Mouse (Mus musculus): ENCODE data around the gene Clec2e. TPM values are rescaled to one million over a fixed set of nuclear protein-coding genes. Genes with fewer than 3 reads are reported as not detected.
"Not testable (repeated sequence)": the region's sequence is repeated elsewhere in the genome, so short reads cannot be mapped to it uniquely, and the experiment has no call there.

Clec2e gene
- total RNA-seq (2021) = not detected
- long read RNA-seq = 0 reads

- DNase-seq (ENCODE audit: low spot score in 2 of 2) = not testable (repeated sequence)
Measured at GRCm38 (mm10) chr6:129100794-129101193, at the start of gene Clec2e. Clec2e (minus strand) TSS chr6:129100913.

DNA sequence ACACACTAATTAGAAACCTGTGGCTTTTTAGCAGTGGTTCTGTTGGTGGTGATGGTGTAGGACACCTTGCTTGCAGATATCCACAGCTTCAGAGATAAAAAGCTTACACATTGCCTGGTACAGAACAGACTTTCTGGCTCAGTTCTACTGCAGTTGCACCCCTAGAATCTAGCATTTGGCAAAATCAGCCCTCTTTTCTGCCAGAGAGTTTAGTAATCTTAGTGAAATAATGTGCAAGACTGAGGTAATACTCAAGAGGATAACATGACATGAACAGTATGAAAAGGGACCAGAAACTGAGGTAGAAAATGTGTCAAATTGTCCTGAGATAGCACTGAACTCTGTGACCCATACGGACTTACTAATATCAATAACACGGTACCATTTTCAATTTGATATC lies 46.1 kb upstream of the Clec2e start:
- no peak for DNase-seq (ENCODE audit: low spot score in 2 of 2)

DNA sequence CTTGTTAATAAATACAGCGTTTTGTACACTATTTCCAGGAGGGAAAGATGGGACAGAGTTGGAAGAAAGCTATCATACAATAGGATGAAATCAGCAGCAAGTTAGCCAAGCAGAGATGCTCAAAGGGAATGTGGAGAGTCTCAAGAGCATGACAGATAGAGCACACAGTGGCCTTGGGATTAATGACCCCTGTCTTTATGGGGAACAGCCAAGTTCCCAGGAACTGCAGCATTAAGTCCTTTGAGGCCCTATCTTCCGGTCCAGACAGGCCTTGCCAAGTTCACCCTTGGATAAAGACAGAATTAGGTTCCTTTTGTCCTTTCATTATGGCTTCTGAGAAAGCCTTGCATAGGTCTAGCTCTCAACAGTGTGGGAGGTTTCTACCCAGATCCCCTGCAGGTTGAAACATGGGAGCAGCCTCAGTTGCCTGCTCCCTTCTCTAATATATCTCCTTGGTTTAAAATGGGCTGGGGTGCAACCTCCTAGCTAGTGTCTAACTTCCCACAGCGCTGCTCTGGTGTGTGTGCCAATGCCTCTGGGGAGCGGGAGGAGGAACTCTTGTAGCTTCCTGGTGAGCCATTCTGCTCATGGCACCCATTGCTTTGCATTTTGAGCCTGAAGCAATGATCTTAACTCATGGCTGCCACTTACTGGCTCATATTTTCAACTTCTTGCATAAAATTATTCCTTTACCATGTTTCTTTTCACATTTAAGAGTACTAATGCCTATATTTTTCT lies 32.1 kb upstream of the Clec2e start:
- no peak for DNase-seq (ENCODE audit: low spot score in 2 of 2)

DNA sequence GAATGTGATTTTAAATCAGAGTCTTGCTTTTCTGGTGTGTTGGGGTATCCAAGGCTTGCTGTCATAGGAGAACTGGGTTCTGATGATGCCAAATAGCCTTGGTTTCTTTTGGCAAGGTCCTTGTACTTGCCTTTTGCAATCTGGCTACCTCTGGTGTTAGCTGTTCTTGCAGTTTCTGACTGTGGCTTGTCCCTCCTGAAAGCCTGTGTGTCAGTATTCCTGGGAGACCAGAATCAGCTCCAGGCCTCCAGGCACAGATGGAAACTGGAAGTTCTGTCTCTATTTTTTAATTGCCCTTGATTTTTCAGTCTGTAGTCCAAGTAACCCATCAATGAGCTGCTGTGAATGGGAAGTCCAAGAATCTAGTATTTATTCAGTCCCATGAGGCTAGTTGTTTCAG lies 26.1 kb upstream of the Clec2e start:
- DNase-seq (ENCODE audit: low spot score in 2 of 2) = no peak

- DNase-seq (ENCODE audit: low spot score in 2 of 2) = not testable (repeated sequence)
Measured at GRCm38 (mm10) chr6:129124531-129124930, 23.8 kb upstream of the Clec2e start.

- no peak for DNase-seq (ENCODE audit: low spot score in 2 of 2)
Measured at GRCm38 (mm10) chr6:129116223-129116622, 15.5 kb upstream of the Clec2e start.

- DNase-seq (ENCODE audit: low spot score in 2 of 2) = not testable (repeated sequence)
Measured at GRCm38 (mm10) chr6:129114237-129114636, 13.5 kb upstream of the Clec2e start.

DNA sequence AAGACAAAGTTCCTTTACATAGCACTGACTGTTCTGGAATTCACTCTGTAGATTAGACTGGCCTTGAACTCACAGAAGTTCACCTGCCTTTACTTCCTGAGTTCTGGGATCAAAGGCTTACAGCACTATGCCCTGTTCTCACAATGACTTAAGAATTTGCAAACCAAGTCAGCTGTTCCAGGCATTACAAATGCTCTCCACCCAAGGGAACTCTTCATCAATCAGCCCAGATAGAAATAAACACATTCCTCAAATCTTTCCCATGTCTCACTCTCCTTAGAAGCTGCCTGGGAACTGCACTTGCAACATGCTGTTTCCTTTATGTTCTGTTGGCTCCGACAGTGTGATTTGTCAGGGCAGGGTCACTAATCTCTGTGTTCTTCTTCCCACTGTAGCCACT lies 13.1 kb upstream of the Clec2e start:
- DNase-seq (ENCODE audit: low spot score in 2 of 2) = no peak

DNA sequence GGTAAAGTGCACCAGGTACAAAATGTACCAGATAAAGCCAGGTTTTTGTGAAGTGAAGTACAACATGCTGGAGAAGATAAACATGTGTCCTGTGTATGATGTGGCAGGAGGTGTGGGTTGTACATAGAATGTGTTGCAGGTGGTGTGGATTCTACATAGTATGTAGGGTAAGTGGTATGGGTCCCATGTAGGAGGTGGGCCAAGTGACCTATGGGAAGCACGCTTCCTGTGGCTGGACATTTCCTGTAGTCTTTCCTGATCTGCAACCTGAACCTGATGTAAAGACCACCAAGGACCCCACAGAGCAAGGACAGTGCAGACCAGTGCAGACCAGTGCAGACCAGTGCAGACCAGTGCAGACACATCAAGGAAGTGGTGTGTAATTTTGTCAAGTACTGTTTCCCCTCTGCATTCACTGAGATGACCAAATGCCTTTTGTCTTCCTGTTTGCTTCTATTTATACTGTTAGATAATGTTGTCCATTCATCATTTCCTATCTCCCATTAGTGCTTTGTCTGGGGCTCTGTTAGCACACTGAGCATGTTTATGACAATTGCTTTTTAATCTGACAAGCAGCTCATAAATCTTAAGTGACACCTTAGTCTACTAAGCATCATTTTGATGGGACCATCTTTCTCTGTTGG lies 12.4 kb upstream of the Clec2e start:
- DNase-seq (ENCODE audit: low spot score in 2 of 2) = no peak

- DNase-seq (ENCODE audit: low spot score in 2 of 2) = no peak
Measured at GRCm38 (mm10) chr6:129112526-129112925, 11.8 kb upstream of the Clec2e start.

GRCm38 (mm10) chr6:129107916-129108315 lies 7.2 kb upstream of the Clec2e start:
- DNase-seq (ENCODE audit: low spot score in 2 of 2) = no peak

GRCm38 (mm10) chr6:129102858-129103555 lies 2.3 kb upstream of the Clec2e start:
- DNase-seq (ENCODE audit: low spot score in 2 of 2) = no peak

GRCm38 (mm10) chr6:129101604-129102003 lies 891 bp upstream of the Clec2e start:
- no peak for DNase-seq (ENCODE audit: low spot score in 2 of 2)

DNA sequence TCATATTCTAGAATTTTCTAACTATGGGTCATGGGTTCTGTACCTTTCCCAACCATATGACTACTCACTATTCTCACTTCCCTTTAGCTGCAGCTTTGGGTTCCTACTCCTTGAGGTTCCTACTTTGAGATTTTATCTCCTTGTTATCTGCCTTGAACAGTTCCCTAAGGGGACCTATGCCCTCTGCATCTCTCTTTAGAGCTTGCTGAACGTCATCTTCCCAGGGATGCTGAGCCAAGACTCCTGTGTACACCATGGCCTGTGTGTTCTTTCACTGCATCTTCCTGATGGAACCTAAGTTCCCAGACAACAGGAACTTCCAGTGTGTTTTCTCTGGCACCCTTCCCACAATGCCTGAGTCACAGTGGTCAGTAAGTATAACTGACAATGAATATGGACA lies 2.8 kb downstream of the Clec2e start:
- no peak for DNase-seq (ENCODE audit: low spot score in 2 of 2)

DNA sequence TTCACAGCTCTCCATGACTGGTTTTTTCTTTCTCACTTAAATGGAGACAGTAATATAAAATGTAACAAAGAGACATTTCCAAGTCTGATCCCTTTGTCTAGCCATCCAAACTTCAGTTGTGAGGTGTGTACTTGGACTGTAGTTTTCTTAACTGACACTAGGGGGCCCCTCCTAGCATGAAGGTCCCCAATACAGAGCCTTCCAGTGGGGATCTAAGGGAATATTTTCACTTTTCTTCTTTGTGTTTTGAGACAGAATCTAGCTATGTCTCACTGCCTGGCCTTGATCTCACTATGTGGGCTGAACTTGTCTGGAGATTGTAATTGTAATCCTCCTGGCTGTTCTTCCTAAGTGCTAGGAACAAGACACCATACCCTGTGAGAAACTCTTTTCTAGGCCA lies 5.5 kb downstream of the Clec2e start:
- peak in 1 of 2 experiments; percentile 12 for DNase-seq (ENCODE audit: low spot score in 2 of 2)

GRCm38 (mm10) chr6:129088596-129088995 lies 12.1 kb downstream of the Clec2e start:
- not testable (repeated sequence) for DNase-seq (ENCODE audit: low spot score in 2 of 2)

DNA sequence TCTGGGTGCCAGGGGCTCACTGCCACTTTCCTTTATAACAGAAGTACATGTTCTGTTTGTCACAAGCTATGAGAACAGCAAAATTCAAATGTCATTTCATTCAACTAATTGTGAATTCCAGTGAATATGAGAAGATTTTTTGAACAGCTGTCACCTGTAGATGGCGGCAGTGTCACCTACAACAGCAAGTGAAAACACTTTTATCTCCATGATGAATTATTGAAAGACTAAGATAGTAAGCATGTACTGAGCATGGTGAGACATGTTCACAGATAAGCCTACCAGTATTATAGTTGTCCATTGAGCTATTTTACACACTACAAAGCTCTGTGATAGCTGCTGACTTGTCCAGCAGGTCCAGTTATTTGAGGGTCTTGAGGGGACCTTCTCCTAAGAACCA lies 12.6 kb downstream of the Clec2e start:
- DNase-seq (ENCODE audit: low spot score in 2 of 2) = peak; percentile 19 to 22

DNA sequence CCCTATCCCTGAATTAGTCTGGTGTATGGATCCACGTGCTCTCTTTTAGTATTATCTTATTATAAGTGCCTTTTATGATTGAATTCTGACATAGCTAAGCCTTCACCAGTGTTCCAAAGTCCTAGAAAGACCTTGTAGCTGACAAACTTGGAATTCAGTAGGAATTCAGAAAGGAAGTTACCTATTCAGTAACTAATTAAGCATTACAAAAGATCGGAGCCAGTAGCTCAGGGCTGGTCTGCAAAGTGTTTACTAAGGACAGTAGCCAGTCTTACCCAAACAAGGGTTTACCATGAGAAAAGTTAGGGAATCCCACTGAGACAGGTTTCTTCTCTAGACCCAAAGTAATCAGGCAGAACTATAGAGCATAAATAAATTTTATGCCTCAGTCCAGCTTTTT lies 14.7 kb downstream of the Clec2e start:
- not testable (repeated sequence) for DNase-seq (ENCODE audit: low spot score in 2 of 2)

- DNase-seq (ENCODE audit: low spot score in 2 of 2) = no peak
Measured at GRCm38 (mm10) chr6:129085098-129085497, 15.6 kb downstream of the Clec2e start.

DNA sequence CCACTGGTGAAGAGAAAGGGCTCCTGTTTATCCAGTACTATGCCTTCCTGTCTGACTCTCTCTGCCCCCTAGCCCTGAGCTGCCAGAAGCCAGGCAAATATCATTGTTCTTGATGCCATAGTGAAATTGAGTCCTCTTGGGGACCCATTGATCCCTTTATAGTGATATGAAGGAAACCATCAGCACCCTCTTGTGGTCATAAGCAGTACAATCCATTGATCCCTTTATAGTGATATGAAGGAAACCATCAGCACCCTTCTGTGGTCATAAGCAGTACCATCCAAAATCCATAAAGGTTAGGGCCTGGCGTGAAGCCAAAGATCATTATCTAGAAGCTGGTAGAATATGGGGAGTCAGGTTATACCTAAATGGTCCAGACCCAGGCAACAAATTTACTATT lies 33.7 kb downstream of the Clec2e start:
- peak; percentile 29 to 43 for DNase-seq (ENCODE audit: low spot score in 2 of 2)

DNA sequence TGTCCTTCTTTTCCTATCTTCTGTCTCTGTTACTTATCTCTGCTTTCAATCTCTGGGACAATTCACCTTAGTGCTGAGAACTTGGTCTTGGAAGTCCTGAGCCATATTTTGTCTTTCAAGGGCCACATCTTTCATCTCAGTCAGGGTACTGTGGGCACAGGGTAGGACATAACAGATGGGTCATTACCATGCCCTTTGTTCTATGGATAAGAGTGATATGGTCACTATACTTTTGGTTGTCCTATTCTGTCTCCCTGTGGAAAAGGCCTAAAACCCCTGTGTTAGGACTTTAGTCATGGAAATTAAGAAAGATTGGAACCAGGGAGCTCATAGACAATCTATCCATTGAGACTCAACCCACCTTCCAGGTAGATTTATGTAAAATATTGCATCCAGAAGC lies 34.2 kb downstream of the Clec2e start:
- DNase-seq (ENCODE audit: low spot score in 2 of 2) = no peak

DNA sequence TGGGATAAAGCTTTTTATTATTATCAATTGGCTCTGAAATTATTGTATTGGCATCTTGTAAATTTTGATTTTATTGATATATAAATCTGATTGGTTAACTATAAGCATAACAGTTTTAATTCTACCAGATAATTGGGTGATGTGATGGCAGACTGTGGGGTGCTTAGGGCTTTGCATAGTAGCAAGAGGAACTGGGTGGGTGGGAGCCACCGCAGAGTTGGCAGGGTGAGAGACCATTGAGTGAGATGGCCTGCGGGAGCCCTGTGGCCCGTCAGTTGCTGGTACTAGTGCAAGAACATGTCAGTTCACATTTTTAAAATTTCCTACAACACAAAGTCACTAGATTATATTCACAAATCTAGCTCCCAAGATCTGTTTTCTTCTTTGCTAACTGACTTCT lies 34.9 kb downstream of the Clec2e start:
- DNase-seq (ENCODE audit: low spot score in 2 of 2) = no peak
